Mouse (Mus musculus): ENCODE measurements around the gene Ahdc1. TPM values are rescaled to one million over a fixed set of nuclear protein-coding genes. Genes with fewer than 3 reads are reported as not detected.

The Ahdc1 gene
- polyA plus RNA-seq, 1 experiment from 2014 or later = 6.9 TPM

DNA sequence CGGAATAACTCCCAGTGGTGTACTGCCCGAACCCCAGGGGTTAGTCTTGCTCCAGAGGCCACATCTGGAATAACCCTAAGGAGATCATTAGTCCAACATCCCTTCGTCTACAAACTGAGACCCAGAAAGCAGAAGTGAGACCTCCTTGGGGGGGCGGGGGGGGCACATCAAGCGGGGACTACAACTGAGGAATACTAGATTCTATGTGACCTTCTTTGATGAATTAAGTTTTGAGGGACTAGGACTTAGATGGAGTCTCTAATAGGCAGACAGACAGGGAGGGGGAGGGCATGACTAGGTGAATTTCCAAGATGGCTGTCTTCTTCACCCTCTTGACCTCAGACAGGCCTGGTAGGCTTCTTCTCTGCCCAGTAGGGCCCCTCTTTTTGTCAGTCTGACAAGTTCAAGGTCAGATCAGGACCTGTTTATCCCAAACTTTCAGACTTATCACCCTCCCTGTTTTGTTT, 98.3 kb downstream of the Ahdc1 start:
- H3K9ac ChIP-seq = no peak overlapping the region
- no peak for ATAC-seq (ENCODE audit: extremely low read depth, insufficient number of reproducible peaks, low FRiP score, low TSS enrichment)
- H3K27ac ChIP-seq (replicated peaks) = 0 out of 2 replicates have a peak overlapping the region, but pooled peaks have one; percentile 74
- peaks cover 25% of the 10 kb centered on the region for H3K4me1 ChIP-seq
- H3K36me3 ChIP-seq = 0 out of 2 replicates have a peak, but pooled peaks cover 8% of the 10 kb centered on the region
- no peaks in the 10 kb centered on the region for H3K27me3 ChIP-seq (replicated peaks)
- no peak overlapping the region for H3K4me2 ChIP-seq
- no peaks in the 10 kb centered on the region for H3K9me3 ChIP-seq
- 80% methylated on average over 5 of the region's 5 CpGs for WGBS
- no peak overlapping the region for H3K4me3 ChIP-seq

DNA sequence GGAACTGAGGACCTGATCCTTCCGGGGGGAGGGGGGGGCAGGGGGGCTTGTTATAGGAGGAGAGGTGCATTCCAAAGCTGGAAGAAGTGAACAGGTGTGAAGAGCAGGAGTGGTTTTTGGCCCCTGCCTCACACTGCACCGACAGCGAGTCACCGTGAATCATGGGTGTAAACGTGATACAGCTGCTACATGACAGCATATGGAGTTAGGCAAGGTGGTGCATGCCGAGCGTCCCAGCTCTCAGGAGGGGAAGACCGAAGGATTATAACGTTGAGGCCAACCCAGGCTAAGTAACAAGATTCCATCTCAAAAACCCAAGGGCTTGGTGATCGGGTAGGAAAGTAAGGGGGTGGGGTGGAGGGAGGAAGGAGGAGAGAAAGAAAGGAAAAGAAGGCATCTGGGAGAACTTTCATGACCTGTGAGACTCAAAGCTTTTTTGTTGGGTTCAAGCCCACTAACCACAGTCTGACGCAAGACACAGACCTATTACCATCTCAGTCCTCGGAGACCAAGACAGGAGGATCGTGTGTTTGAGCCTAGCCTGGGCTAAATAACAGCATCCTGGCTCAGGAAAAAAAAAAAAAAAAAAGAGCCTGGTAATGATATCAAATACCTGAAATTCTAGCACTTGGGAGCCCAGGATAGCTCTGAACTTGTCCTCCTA, 101.2 kb downstream of the Ahdc1 start:
- Histone ChIP-seq H3K9ac (no peak overlapping the region), H3K9me3 (no peaks in the 10 kb centered on the region), H3K4me2 (no peak overlapping the region), H3K36me3 (no peaks in the 10 kb centered on the region), H3K27ac (replicated peaks) (no peak overlapping the region), H3K27me3 (replicated peaks) (no peaks in the 10 kb centered on the region), H3K4me3 (no peak overlapping the region), H3K4me1 (peaks cover 35% of the 10 kb centered on the region)
- no peak for ATAC-seq (ENCODE audit: extremely low read depth, insufficient number of reproducible peaks, low FRiP score, low TSS enrichment)
- 54% methylated on average over 13 of the region's 13 CpGs for WGBS

DNA sequence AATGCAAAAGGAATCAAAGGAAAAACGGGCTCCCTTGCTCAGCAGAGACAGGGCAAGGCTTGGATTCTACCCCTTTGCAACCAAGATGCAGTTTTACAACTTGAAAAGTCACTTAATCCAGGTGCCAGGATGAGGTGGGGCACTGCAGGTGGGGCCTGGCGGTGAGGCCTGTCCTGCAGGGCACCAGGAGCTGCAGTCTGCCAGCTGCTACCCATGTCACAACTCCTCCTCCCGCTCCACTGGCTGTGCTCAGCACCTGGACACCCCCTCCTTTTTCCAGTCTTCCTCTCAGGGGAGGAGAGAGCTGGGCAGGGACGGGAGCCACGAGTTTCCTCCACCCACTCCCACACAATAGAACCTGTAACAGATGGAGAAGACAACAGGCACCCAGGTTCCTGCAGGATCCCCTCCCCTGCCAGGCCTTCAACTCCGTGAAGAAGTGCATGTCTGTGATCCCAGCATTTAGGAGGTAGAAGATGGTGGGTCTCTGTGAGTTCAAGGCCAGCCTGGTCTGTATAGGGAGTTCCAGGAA, 102.4 kb downstream of the Ahdc1 start:
- no peaks in the 10 kb centered on the region for H3K36me3 ChIP-seq
- no peaks in the 10 kb centered on the region for H3K27me3 ChIP-seq (replicated peaks)
- no peak for ATAC-seq (ENCODE audit: extremely low read depth, insufficient number of reproducible peaks, low FRiP score, low TSS enrichment)
- WGBS = 56% methylated on average over 6 of the region's 6 CpGs
- H3K9ac ChIP-seq = no peak overlapping the region
- no peak overlapping the region for H3K4me2 ChIP-seq
- no peak overlapping the region for H3K27ac ChIP-seq (replicated peaks)
- H3K4me1 ChIP-seq = peaks cover 33% of the 10 kb centered on the region
- no peak overlapping the region for H3K4me3 ChIP-seq
- H3K9me3 ChIP-seq = no peaks in the 10 kb centered on the region

DNA sequence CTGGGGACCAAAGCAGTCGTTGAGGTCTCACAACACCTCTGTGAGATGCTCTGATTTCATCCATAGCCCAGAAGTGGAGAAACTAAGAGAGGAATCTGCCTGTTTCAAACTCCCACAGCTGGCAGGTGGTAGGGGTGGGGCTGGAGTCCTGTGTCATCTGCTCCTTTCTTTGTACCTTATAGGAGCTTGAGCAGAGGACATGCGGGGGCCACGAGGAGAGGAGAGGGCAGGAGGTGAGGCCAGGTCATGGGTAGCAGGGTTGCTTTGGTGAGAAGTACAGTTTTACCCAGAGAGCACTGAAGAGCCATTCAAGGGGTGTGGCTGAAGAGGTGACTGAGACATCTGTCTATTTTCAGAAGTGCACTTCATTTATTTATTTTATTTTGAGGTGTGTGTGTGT, 103.7 kb downstream of the Ahdc1 start:
- Histone ChIP-seq H3K27ac (replicated peaks) (no peak overlapping the region), H3K4me3 (no peak overlapping the region), H3K4me2 (no peak overlapping the region), H3K4me1 (peaks cover 31% of the 10 kb centered on the region), H3K9me3 (no peaks in the 10 kb centered on the region), H3K9ac (no peak overlapping the region), H3K36me3 (no peaks in the 10 kb centered on the region), H3K27me3 (replicated peaks) (no peaks in the 10 kb centered on the region)
- 70% methylated on average over 3 of the region's 3 CpGs for WGBS
- no peak for ATAC-seq (ENCODE audit: extremely low read depth, insufficient number of reproducible peaks, low FRiP score, low TSS enrichment)

DNA sequence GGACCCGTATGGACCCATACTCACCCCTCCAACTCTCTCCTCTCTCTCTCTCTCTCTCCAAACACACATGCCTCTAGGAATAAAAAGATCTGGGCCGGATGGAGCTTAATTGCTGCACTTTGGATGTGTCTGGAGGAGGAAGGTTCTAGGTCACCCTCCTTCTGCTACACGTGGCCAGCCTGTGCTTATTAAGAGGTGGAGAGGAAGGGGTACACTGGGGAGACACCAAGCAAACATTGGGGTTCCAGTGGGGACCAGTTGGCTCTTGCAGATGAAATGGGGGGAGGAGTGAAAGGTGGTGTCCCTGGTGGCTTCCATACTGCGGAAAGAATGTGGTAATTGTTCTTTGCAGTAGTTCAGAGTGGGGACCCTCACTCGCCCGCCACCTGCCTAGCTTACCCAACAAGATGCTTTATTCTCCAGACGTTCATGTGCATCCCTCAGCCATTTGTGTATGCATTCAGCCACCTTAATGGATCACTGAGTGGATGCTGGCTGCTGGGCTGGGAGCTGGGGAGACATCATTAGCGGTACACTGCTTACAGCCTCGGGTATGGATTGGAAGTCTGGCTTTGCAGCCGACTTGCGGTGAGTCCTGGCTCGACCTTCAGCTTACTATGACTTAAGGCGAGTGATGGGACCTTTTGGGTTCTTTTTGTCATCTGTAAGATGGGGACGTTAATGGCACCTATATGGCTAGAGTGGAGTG, 104.8 kb downstream of the Ahdc1 start:
- Histone ChIP-seq H3K9ac (0 out of 2 replicates have a peak overlapping the region, but pooled peaks have one; percentile 71), H3K27ac (replicated peaks) (peak overlapping the region; percentile 97; the same call in 1 of the 2 replicates), H3K4me2 (no peak overlapping the region), H3K4me1 (peaks cover 38% of the 10 kb centered on the region), H3K27me3 (replicated peaks) (no peaks in the 10 kb centered on the region), H3K4me3 (no peak overlapping the region), H3K36me3 (no peaks in the 10 kb centered on the region), H3K9me3 (no peaks in the 10 kb centered on the region)
- no peak for ATAC-seq (ENCODE audit: extremely low read depth, insufficient number of reproducible peaks, low FRiP score, low TSS enrichment)
- WGBS = 78% methylated on average over 14 of the region's 14 CpGs

DNA sequence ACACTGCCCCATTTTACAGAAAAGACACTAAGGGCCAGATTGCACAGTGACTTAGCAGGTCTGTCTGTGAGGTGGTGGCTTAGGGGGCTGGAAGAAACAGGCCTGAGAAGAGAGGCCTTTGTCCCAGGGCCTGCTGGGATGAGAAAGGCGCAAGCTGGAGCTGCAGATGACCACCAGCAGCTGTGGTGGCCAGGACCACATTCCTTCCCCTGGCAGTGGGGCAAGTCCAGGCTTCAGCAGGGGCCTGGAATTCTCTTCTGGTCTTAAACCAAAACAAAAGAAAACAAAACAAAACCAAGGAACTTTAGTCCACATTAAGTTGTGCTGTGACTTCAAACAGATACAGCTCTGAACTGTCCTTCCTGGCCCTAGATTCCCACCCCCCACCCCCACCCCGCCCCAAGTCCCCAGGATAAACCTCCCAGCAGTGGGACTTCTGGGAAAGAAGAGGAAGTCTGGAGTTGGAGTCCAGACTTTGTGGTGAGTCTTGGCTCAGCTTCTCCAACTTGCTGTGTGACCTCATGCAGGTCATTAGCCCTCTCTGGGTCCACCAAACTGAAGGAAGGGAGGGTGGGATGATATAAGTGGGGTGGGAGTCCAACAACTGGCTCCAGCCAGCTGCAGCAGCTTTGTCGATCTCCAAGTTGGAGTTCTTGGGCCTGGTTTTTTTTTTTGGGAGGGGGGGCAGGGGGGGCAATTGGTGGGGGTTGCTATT, 105.9 kb downstream of the Ahdc1 start:
- no peak for ATAC-seq (ENCODE audit: extremely low read depth, insufficient number of reproducible peaks, low FRiP score, low TSS enrichment)
- Histone ChIP-seq H3K9ac (peak overlapping the region; percentile 71), H3K4me1 (peaks cover 48% of the 10 kb centered on the region), H3K36me3 (no peaks in the 10 kb centered on the region), H3K4me2 (peak overlapping the region; percentile 53), H3K27me3 (replicated peaks) (no peaks in the 10 kb centered on the region), H3K9me3 (no peaks in the 10 kb centered on the region), H3K4me3 (no peak overlapping the region), H3K27ac (replicated peaks) (peak overlapping the region; percentile 97)
- 44% methylated on average over 3 of the region's 3 CpGs for WGBS

DNA sequence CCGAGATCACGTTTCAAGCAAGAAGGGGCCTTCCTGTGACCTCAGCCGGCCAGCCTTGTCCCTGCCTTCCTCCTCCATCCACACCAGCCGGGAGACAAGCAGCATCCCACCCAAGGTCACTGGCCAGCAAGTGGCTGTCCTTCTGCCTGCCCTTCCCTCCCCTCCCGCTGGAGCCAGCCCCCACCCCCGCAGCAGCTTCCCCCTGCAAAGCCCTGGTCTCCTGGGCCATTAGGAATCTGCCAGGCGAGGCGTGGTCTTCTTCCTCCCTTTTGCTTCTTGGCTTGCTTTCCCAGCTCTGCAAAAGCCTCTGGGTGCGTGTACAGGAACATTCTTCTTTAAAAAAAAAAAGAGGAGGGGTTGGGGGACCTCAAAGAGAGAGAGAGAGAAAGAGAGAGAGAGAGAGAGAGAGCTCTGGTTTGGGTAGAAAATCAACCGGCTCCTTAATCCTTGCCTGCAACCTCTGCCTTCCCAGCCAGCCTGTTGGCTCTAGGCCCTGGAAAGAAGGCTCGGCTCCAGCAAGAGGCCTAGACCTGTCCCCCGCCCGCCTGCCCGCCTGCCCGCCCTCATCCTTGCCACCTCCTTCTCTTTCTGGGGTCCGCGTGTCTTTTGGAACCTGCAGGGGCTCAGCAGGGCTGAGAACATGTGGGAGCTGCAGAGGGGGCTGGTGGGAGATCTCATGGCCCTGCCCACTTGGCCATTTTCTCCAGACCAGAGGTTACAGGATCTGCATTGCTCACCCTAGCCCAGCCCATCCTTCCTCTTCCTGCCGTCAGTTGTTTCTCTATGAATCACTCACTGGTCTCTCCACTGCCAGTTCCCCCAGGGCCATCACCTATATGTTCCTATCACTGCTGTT, 106.7 kb downstream of the Ahdc1 start:
- Histone ChIP-seq H3K9me3 (no peaks in the 10 kb centered on the region), H3K27me3 (replicated peaks) (no peaks in the 10 kb centered on the region), H3K4me2 (peak overlapping the region; percentile 53), H3K36me3 (no peaks in the 10 kb centered on the region), H3K9ac (peak overlapping the region; percentile 71), H3K4me3 (0 out of 2 replicates have a peak overlapping the region, but pooled peaks have one; percentile 21), H3K4me1 (peaks cover 55% of the 10 kb centered on the region), H3K27ac (replicated peaks) (peak overlapping the region; percentile 97)
- WGBS = 17% methylated on average over 18 of the region's 18 CpGs
- peak; percentile 44; the same call in 1 of the 2 replicates for ATAC-seq (ENCODE audit: extremely low read depth, insufficient number of reproducible peaks, low FRiP score, low TSS enrichment)

DNA sequence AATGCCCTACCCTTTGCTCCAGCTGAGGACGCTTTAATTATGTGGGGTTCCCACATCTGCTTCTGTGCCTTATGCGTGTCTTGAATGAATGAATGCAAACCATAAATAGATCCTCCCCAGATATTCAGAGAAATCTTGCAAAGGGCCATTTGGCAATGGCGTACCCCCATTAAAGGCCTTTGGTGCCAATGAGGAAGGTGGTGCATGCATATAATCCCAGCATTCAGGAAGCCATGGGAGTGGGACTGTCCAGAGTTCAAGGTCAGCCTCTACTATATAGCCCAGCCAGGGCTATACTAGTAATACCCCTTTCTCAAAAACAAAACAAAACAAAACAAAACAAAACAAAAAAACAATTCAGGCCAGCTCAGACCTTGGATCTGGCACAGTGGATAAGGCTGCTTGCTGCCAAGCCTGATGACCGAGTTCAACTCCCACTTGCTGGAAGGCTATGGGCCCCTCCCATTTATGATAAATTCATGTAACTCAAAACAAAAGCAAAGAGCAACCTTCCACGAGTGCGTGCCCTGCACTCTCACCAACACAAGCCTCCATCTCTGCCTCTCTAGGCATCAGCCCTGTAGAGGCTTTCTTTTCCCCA, 107.8 kb downstream of the Ahdc1 start:
- H3K9ac ChIP-seq = no peak overlapping the region
- no peak overlapping the region for H3K4me3 ChIP-seq
- H3K36me3 ChIP-seq = no peaks in the 10 kb centered on the region
- no peaks in the 10 kb centered on the region for H3K27me3 ChIP-seq (replicated peaks)
- peaks cover 3% of the 10 kb centered on the region; the same call in 1 of the 2 replicates for H3K9me3 ChIP-seq
- H3K4me2 ChIP-seq = no peak overlapping the region
- 74% methylated on average over 6 of the region's 6 CpGs for WGBS
- H3K4me1 ChIP-seq = peaks cover 55% of the 10 kb centered on the region
- peak overlapping the region; percentile 54 for H3K27ac ChIP-seq (replicated peaks)
- no peak for ATAC-seq (ENCODE audit: extremely low read depth, insufficient number of reproducible peaks, low FRiP score, low TSS enrichment)

DNA sequence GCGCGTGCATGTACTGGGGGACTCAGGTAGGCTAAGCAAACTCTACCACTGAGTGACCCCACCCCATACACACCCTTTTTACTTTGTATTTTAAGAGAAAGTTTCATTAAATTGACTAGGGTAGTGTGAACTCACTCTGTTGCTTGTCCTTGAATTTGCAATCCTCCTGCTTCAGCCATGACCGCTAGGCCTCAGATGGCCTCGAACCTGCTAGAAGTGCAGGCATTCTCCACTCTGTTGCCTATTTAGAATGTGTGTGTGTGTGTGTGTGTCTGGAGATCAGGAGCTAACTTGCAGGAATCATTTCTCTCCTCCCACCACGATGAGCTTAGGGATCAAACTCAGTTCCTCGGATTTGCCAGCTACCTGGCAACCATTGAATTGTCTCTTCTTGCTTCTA, 108.5 kb downstream of the Ahdc1 start:
- peaks cover 9% of the 10 kb centered on the region for H3K9me3 ChIP-seq
- no peaks in the 10 kb centered on the region for H3K36me3 ChIP-seq
- H3K27me3 ChIP-seq (replicated peaks) = no peaks in the 10 kb centered on the region
- no peak overlapping the region for H3K27ac ChIP-seq (replicated peaks)
- WGBS = 87% methylated on average over 6 of the region's 6 CpGs
- peaks cover 55% of the 10 kb centered on the region for H3K4me1 ChIP-seq
- no peak overlapping the region for H3K9ac ChIP-seq
- no peak overlapping the region for H3K4me3 ChIP-seq
- no peak overlapping the region for H3K4me2 ChIP-seq
- no peak for ATAC-seq (ENCODE audit: extremely low read depth, insufficient number of reproducible peaks, low FRiP score, low TSS enrichment)

DNA sequence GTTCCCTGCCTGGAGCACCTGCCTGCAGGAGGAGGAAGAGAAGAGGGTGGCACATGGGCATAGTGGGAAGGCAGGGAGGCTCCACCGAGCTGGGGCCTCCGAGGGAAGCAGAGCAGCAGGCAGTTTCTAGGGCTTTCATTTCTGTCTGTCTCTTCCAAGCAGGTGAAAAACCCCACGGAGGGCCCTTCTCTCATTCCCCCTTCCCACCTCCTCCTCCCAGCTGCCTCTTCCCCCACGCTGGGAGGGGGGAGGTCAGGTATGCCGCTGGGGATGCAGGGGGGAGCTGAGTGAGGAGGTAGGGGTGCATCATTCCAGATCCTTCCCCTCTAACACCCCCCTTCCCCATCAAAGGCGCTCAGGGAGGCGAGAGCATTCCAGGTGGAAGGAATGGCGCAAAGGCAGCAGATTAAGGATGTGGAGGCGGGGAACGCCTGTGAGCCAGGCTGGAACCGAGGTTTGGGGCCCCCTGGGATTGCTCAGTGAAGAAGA, 109.8 kb downstream of the Ahdc1 start:
- no peak overlapping the region for H3K4me3 ChIP-seq
- no peaks in the 10 kb centered on the region for H3K27me3 ChIP-seq (replicated peaks)
- ATAC-seq (ENCODE audit: extremely low read depth, insufficient number of reproducible peaks, low FRiP score, low TSS enrichment) = no peak
- H3K9me3 ChIP-seq = peaks cover 9% of the 10 kb centered on the region
- 16% methylated on average over 11 of the region's 11 CpGs for WGBS
- H3K4me1 ChIP-seq = peaks cover 55% of the 10 kb centered on the region
- H3K9ac ChIP-seq = peak overlapping the region; percentile 47
- peak overlapping the region; percentile 35 for H3K4me2 ChIP-seq
- H3K36me3 ChIP-seq = no peaks in the 10 kb centered on the region
- 0 out of 2 replicates have a peak overlapping the region, but pooled peaks have one; percentile 5 for H3K27ac ChIP-seq (replicated peaks)
